Mouse (Mus musculus): ENCODE measurements around the gene Smarcd1. TPM values are rescaled to one million over a fixed set of nuclear protein-coding genes. Genes with fewer than 3 reads are reported as not detected.

Gene Smarcd1
- polyA plus RNA-seq, 1 experiment from 2014 or later = 34.0 TPM

DNA sequence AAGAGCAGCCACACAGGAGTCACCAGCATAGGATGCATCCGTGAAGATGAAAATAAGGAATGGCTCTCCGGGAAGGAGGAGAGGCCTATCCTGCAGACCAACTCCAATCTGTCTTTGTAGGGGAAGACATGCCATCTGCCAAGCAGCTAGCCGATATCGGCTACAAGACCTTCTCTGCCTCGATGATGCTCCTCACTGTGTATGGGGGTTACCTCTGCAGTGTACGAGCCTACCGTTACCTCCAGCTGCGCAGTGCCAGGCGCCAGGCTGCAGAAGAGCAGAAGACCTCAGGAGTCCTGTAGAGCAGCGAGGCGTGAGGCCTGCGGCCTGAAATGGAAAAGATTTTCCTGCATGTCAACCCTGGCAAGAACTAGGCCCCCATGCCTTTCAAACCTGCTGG, 25.6 kb downstream of the Smarcd1 start:
- no peak overlapping the region for H3K9ac ChIP-seq
- no peak for ATAC-seq
- H3K27ac ChIP-seq = no peak overlapping the region
- no peak overlapping the region for H3K4me3 ChIP-seq (replicated peaks)
- H3K27me3 ChIP-seq (replicated peaks) = no peaks in the 10 kb centered on the region
- WGBS = 93% methylated on average over 12 of the region's 12 CpGs
- peaks cover 28% of the 10 kb centered on the region for H3K4me1 ChIP-seq (replicated peaks)
- no peak overlapping the region for H3K4me2 ChIP-seq (replicated peaks)
- peaks cover 20% of the 10 kb centered on the region for H3K36me3 ChIP-seq
- H3K9me3 ChIP-seq = no peaks in the 10 kb centered on the region

DNA sequence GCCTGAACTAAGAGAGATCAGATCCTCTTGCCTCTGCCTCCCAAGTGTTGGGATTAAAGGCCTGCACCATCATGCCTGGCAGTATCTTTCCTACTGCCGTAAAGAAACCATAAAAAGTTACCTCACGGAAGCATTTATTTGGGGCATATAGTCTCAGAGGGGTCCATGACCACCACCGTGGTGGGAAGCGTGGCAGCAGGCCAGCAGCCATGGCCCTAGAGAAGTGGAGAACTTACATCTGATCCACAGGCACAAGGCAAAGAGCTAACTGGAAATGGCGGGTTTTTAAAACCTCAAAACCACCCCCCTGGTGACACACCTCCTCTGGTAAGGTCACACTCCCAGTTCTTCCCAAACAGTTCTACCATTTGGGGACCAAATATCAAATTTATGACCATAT, 26.3 kb downstream of the Smarcd1 start:
- Histone ChIP-seq H3K4me1 (replicated peaks) (peaks cover 23% of the 10 kb centered on the region), H3K27me3 (replicated peaks) (no peaks in the 10 kb centered on the region), H3K36me3 (peaks cover 20% of the 10 kb centered on the region), H3K4me3 (replicated peaks) (no peak overlapping the region), H3K9ac (no peak overlapping the region), H3K9me3 (no peaks in the 10 kb centered on the region), H3K27ac (no peak overlapping the region), H3K4me2 (replicated peaks) (no peak overlapping the region)
- WGBS = 95% methylated on average over 5 of the region's 5 CpGs
- no peak for ATAC-seq

DNA sequence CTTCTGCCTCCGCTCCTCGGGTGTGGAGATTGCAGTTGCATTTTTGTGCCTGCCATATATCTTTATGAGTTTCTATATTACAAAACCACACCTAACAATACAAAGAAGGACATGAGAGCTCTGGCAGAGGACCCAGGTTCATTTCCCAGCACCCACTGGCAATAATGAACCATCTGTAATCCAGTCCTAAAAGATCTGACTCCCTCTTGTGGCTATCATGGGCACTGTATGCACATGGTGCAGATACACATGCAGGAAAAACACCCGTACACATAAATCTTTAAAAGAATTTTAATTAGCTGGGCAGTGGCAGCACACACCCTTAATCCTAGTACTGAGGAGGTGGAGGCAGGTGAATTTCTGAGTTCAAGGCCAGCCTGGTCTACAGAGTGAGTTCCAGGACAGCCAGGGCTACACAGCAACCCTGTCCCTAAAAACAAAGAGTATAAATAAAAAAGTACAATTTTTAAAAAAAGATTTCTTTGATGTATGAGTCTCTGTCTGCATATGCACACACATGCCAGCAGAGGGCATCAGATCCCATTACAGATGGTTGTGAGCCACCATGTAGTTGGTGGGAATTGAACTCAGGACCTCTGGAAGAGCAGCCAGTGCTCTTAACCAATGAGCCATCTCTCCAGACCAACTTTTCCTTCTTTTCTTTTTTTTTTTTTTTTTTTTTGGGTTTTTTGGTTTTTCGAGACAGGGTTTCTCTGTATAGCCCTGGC, 27.3 kb downstream of the Smarcd1 start:
- no peak overlapping the region for H3K27ac ChIP-seq
- no peak for ATAC-seq
- H3K27me3 ChIP-seq (replicated peaks) = no peaks in the 10 kb centered on the region
- peaks cover 13% of the 10 kb centered on the region for H3K4me1 ChIP-seq (replicated peaks)
- WGBS = 95% methylated on average over 4 of the region's 4 CpGs
- H3K36me3 ChIP-seq = peaks cover 20% of the 10 kb centered on the region
- H3K4me3 ChIP-seq (replicated peaks) = no peak overlapping the region
- H3K9ac ChIP-seq = no peak overlapping the region
- H3K4me2 ChIP-seq (replicated peaks) = no peak overlapping the region
- H3K9me3 ChIP-seq = no peaks in the 10 kb centered on the region

- Histone ChIP-seq H3K27me3 (replicated peaks) (no peaks in the 10 kb centered on the region), H3K36me3 (peaks cover 30% of the 10 kb centered on the region), H3K4me1 (replicated peaks) (0 out of 2 replicates have a peak, but pooled peaks cover 4% of the 10 kb centered on the region), H3K9me3 (no peaks in the 10 kb centered on the region), H3K27ac (no peak overlapping the region), H3K4me3 (replicated peaks) (no peak overlapping the region), H3K4me2 (replicated peaks) (no peak overlapping the region), H3K9ac (no peak overlapping the region)
- 92% methylated on average over 2 of the region's 2 CpGs for WGBS
- ATAC-seq = no peak
Measured at GRCm38 (mm10) chr15:99731167-99731566, 29.2 kb downstream of the Smarcd1 start.

- Histone ChIP-seq H3K4me3 (replicated peaks) (no peak overlapping the region), H3K9me3 (no peaks in the 10 kb centered on the region), H3K4me2 (replicated peaks) (no peak overlapping the region), H3K27me3 (replicated peaks) (no peaks in the 10 kb centered on the region), H3K9ac (no peak overlapping the region), H3K27ac (no peak overlapping the region), H3K36me3 (peaks cover 35% of the 10 kb centered on the region), H3K4me1 (replicated peaks) (0 out of 2 replicates have a peak, but pooled peaks cover under 1% of the 10 kb centered on the region)
- no peak for ATAC-seq
- 89% methylated on average over 3 of the region's 3 CpGs for WGBS
Measured at GRCm38 (mm10) chr15:99731678-99732077, 29.7 kb downstream of the Smarcd1 start.

DNA sequence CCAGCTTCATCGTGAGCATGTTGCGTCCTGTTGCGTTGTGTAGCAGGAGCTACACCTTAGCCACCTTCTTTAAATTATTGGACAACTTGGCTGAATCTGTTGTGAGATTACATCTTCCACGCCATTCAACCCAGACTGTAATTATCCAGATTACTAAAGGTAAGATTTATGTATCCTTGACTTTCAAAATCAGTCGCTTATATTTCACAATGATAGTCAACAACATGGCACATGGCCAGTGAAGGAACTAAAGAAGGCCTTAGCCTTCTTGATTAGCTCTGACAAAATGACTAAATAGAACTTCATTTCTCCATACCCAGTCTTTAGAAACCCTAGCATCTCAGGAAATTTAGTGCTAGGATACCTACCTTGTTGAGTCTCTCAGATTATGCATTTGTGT, 31.3 kb downstream of the Smarcd1 start:
- H3K4me1 ChIP-seq (replicated peaks) = no peaks in the 10 kb centered on the region
- H3K9ac ChIP-seq = no peak overlapping the region
- ATAC-seq = no peak
- WGBS = 94% methylated on average over 5 of the region's 5 CpGs
- H3K4me3 ChIP-seq (replicated peaks) = no peak overlapping the region
- no peak overlapping the region for H3K4me2 ChIP-seq (replicated peaks)
- H3K27ac ChIP-seq = no peak overlapping the region
- H3K9me3 ChIP-seq = no peaks in the 10 kb centered on the region
- peaks cover 29% of the 10 kb centered on the region for H3K36me3 ChIP-seq
- no peaks in the 10 kb centered on the region for H3K27me3 ChIP-seq (replicated peaks)

DNA sequence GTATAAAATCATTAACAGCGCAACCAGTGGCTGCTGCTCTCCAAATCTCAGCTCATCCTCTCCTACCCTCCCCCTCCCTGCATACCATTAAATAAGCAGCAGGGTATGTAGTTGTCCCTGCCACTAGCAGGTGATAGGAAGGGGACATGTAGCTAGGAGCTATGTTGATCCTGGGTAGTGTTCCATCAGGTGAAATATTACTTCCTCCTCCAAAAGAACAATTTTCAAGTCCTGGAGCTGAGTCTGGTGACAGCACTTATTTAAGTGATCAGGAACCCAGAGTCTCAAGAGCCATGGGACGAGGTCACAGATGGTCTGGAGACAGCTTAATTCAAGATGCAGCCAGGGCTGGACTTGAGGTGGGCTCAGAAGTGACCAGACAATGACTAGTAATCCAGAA, 33.7 kb downstream of the Smarcd1 start:
- H3K9ac ChIP-seq = no peak overlapping the region
- no peaks in the 10 kb centered on the region for H3K9me3 ChIP-seq
- H3K4me3 ChIP-seq (replicated peaks) = no peak overlapping the region
- ATAC-seq = no peak
- H3K4me2 ChIP-seq (replicated peaks) = no peak overlapping the region
- H3K36me3 ChIP-seq = peaks cover 27% of the 10 kb centered on the region; the same call in 1 of the 2 replicates
- H3K27me3 ChIP-seq (replicated peaks) = no peaks in the 10 kb centered on the region
- H3K4me1 ChIP-seq (replicated peaks) = no peaks in the 10 kb centered on the region
- H3K27ac ChIP-seq = no peak overlapping the region
- WGBS = 90% methylated on average over 2 of the region's 2 CpGs

DNA sequence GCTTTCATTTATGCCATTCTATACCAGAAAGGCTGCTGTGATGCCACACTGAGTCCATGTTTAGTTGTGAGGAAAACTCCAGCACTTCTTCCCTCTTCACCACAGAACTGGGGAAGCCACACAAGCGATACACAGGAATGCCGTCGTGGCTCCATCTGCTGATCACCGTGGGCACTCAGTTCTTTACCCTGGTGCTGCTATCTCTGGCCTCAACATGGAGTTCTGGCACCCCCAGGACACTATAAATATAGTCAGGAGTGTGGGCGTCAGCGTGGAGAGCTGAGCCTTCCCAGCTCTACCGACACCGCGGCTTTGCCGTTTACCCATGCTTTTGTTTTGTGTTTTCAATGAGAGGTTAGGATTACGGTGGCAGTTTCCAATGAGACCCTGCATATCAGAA, 34.7 kb downstream of the Smarcd1 start:
- no peaks in the 10 kb centered on the region for H3K27me3 ChIP-seq (replicated peaks)
- no peak for ATAC-seq
- no peaks in the 10 kb centered on the region for H3K9me3 ChIP-seq
- WGBS = 87% methylated on average over 11 of the region's 11 CpGs
- no peak overlapping the region for H3K9ac ChIP-seq
- no peaks in the 10 kb centered on the region for H3K4me1 ChIP-seq (replicated peaks)
- H3K36me3 ChIP-seq = peaks cover 27% of the 10 kb centered on the region
- H3K4me2 ChIP-seq (replicated peaks) = no peak overlapping the region
- no peak overlapping the region for H3K4me3 ChIP-seq (replicated peaks)
- no peak overlapping the region for H3K27ac ChIP-seq

GRCm38 (mm10) chr15:99740229-99740628, 38.3 kb downstream of the Smarcd1 start:
- no peak overlapping the region for H3K27ac ChIP-seq
- no peak overlapping the region for H3K4me3 ChIP-seq (replicated peaks)
- H3K4me2 ChIP-seq (replicated peaks) = no peak overlapping the region
- H3K4me1 ChIP-seq (replicated peaks) = no peaks in the 10 kb centered on the region
- H3K36me3 ChIP-seq = peaks cover 31% of the 10 kb centered on the region
- WGBS = 94% methylated on average over 4 of the region's 4 CpGs
- no peak for ATAC-seq
- H3K27me3 ChIP-seq (replicated peaks) = no peaks in the 10 kb centered on the region
- H3K9me3 ChIP-seq = no peaks in the 10 kb centered on the region
- H3K9ac ChIP-seq = no peak overlapping the region

DNA sequence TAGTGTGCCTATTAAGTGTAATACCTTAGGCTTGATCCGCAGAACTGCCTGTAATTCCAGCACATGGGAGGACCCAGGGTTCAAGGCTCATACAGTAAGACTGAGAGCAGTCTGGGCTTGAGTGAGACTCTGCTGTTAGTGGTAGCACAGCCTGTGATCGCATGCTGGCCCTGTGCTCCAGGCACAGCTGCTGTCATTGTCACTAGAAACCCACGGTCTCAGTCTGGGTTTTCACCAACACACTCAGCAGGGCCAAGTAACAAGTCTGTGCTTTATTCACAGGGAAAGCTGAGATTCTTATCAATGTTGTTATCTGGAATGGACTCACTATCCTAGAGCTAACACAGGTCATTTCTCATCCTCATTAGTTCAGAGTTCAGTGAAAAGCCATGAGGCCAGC, 52.3 kb downstream of the Smarcd1 start:
- H3K9me3 ChIP-seq = no peaks in the 10 kb centered on the region
- H3K4me3 ChIP-seq (replicated peaks) = no peak overlapping the region
- no peaks in the 10 kb centered on the region for H3K27me3 ChIP-seq (replicated peaks)
- H3K4me1 ChIP-seq (replicated peaks) = 0 out of 2 replicates have a peak, but pooled peaks cover 5% of the 10 kb centered on the region
- H3K36me3 ChIP-seq = no peaks in the 10 kb centered on the region
- no peak overlapping the region for H3K27ac ChIP-seq
- ATAC-seq = no peak
- 81% methylated on average over 3 of the region's 3 CpGs for WGBS
- no peak overlapping the region for H3K4me2 ChIP-seq (replicated peaks)
- no peak overlapping the region for H3K9ac ChIP-seq

Other genes starting within 250 kb of the Smarcd1 start
- 4.7 and 5.9 TPM in 2 replicates for gene Nckap5l, start 244.4 kb upstream of the Smarcd1 start, polyA plus RNA-seq (2015; fragmentation: Nextera tagmentation; extraction: Ambion mirVana)
- gene Bcdin3d, start 227.4 kb upstream of the Smarcd1 start, polyA plus RNA-seq (2015; fragmentation: Nextera tagmentation; extraction: Ambion mirVana) = 13.2 and 15.6 TPM in 2 replicates
- gene Faim2, start 174.0 kb upstream of the Smarcd1 start, polyA plus RNA-seq (2015; fragmentation: Nextera tagmentation; extraction: Ambion mirVana) = 0.60 and 0.61 TPM in 2 replicates
- 0.11 TPM in 1 of 2 replicates, not detected in the other for gene Aqp2, start 123.1 kb upstream of the Smarcd1 start, polyA plus RNA-seq (2015; fragmentation: Nextera tagmentation; extraction: Ambion mirVana)
- gene Aqp5, start 111.3 kb upstream of the Smarcd1 start, polyA plus RNA-seq (2015; fragmentation: Nextera tagmentation; extraction: Ambion mirVana) = 0.65 and 1.1 TPM in 2 replicates
- gene Aqp6, start 100.7 kb upstream of the Smarcd1 start, polyA plus RNA-seq (2015; fragmentation: Nextera tagmentation; extraction: Ambion mirVana) = not detected in 2 replicates
- 108 and 120 TPM in 2 replicates for gene Racgap1, start 50.5 kb upstream of the Smarcd1 start, polyA plus RNA-seq (2015; fragmentation: Nextera tagmentation; extraction: Ambion mirVana)
- 2.2 and 2.4 TPM in 2 replicates for gene Asic1, start 31.8 kb upstream of the Smarcd1 start, polyA plus RNA-seq (2015; fragmentation: Nextera tagmentation; extraction: Ambion mirVana)
- gene Gm17349, start 3.4 kb downstream of the Smarcd1 start, polyA plus RNA-seq (2015; fragmentation: Nextera tagmentation; extraction: Ambion mirVana) = not detected in 2 replicates
- 11.6 and 15.5 TPM in 2 replicates for gene Gpd1, start 15.4 kb downstream of the Smarcd1 start, polyA plus RNA-seq (2015; fragmentation: Nextera tagmentation; extraction: Ambion mirVana)
- gene Cox14, start 23.5 kb downstream of the Smarcd1 start, polyA plus RNA-seq (2015; fragmentation: Nextera tagmentation; extraction: Ambion mirVana) = 187 and 218 TPM in 2 replicates
- 48.1 and 49.5 TPM in 2 replicates for gene Cers5, start 70.8 kb downstream of the Smarcd1 start, polyA plus RNA-seq (2015; fragmentation: Nextera tagmentation; extraction: Ambion mirVana)
- 86.5 and 96.4 TPM in 2 replicates for gene Lima1, start 173.3 kb downstream of the Smarcd1 start, polyA plus RNA-seq (2015; fragmentation: Nextera tagmentation; extraction: Ambion mirVana)